Mouse (Mus musculus): Measurements from ENCODE around the gene Evi5. TPM values are rescaled to one million over a fixed set of nuclear protein-coding genes. Genes with fewer than 3 reads are reported as not detected.

Evi5 gene
- total RNA-seq, 2 experiments from 2014 or later: 19.5 to 21.5 TPM

- intact Hi-C loops (cut with DNase I): no loop called here
Observed at GRCm38 (mm10) chr5:107763674-107764073, 111.2 kb downstream of the Evi5 start.

GRCm38 (mm10) chr5:107759121-107759520 lies 115.8 kb downstream of the Evi5 start:
- intact Hi-C loops (cut with DNase I): no loop called here
- DNase-seq: no peak

More at GRCm38 (mm10) chr5:107763674-107764073, 111.2 kb downstream of the Evi5 start:
- no peak for DNase-seq

- DNase-seq: no peak
- intact Hi-C loops (cut with DNase I): no loop called here
Observed at GRCm38 (mm10) chr5:107756072-107756471, 118.8 kb downstream of the Evi5 start.

GRCm38 (mm10) chr5:107754740-107755139 lies 120.2 kb downstream of the Evi5 start:
- intact Hi-C loops (cut with DNase I): no loop called here
- DNase-seq: no peak

GRCm38 (mm10) chr5:107753656-107754055 lies 121.3 kb downstream of the Evi5 start:
- intact Hi-C loops (cut with DNase I): no loop called here

GRCm38 (mm10) chr5:107749229-107749916 lies 125.5 kb downstream of the Evi5 start:
- DNase-seq: no peak
- intact Hi-C loops (cut with DNase I): no loop called here

More at GRCm38 (mm10) chr5:107753656-107754055, 121.3 kb downstream of the Evi5 start:
- no peak for DNase-seq

GRCm38 (mm10) chr5:107739023-107739422 lies 135.9 kb downstream of the Evi5 start:
- intact Hi-C loops (cut with DNase I): no loop called here
- no peak for DNase-seq

- intact Hi-C loops (cut with DNase I): no loop called here
- DNase-seq: no peak
Observed at GRCm38 (mm10) chr5:107738296-107738695, 136.6 kb downstream of the Evi5 start.

GRCm38 (mm10) chr5:107736171-107736570 lies 138.7 kb downstream of the Evi5 start:
- no peak for DNase-seq
- intact Hi-C loops (cut with DNase I): no loop called here

GRCm38 (mm10) chr5:107731844-107732243 lies 143.1 kb downstream of the Evi5 start:
- DNase-seq: no peak
- intact Hi-C loops (cut with DNase I): no loop called here

GRCm38 (mm10) chr5:107731408-107731807 lies 143.5 kb downstream of the Evi5 start:
- DNase-seq: no peak
- intact Hi-C loops (cut with DNase I): no loop called here

GRCm38 (mm10) chr5:107727007-107727402 lies 147.9 kb downstream of the Evi5 start:
- intact Hi-C loops (cut with DNase I): no loop called here
- peak in 1 of 2 experiments; percentile 5 for DNase-seq

GRCm38 (mm10) chr5:107726281-107727006 lies 148.5 kb downstream of the Evi5 start:
- intact Hi-C loops (cut with DNase I): no loop called here

GRCm38 (mm10) chr5:107725435-107726261 lies 149.3 kb downstream of the Evi5 start, which contains the start of gene Gfi1:
TSS of gene Gfi1 (minus strand) at chr5:107726036.
- DNase-seq: peak; percentile 15 to 18
- intact Hi-C loops (cut with DNase I): no loop called here

More at GRCm38 (mm10) chr5:107726281-107727006, 148.5 kb downstream of the Evi5 start:
- peak in 1 of 2 experiments; percentile 22 for DNase-seq

GRCm38 (mm10) chr5:107724661-107725434 lies 150.1 kb downstream of the Evi5 start:
- intact Hi-C loops (cut with DNase I): no loop called here
- DNase-seq: peak; percentile 8 to 17

GRCm38 (mm10) chr5:107723541-107724511 lies 151.1 kb downstream of the Evi5 start:
- DNase-seq: peak in 1 of 2 experiments; percentile 13
- intact Hi-C loops (cut with DNase I): no loop called here

- peak; percentile 18 to 47 for DNase-seq
- intact Hi-C loops (cut with DNase I): no loop called here
Observed at GRCm38 (mm10) chr5:107722661-107723532, 152.0 kb downstream of the Evi5 start.

GRCm38 (mm10) chr5:107721638-107722011 lies 153.3 kb downstream of the Evi5 start:
- intact Hi-C loops (cut with DNase I): no loop called here
- DNase-seq: peak in 1 of 2 experiments; percentile 15

Measured in heart, postnatal 36 days (tissue).